Mouse (Mus musculus): ENCODE results near the gene Echdc3.

Gene Echdc3

DNA sequence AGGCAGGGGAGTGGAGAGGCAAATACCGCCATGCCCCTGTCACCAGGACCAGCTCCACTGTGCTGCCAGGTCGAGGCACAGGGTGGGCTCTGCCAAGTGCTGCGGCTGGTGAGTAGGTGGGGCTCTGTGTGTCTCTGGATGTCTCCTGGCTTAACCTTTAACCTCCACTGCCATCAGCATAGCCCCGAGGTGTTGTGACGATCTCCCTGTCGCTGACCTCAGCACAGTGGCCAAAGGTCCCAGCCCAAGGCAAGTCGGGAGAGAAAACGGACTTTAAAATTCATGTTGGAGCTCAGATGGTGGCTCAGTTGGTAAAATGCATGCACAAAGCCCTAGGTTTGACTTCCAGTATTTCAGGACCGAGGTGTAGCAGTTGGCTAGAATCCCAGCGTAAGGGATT, 67.2 kb downstream of the Echdc3 start:
- POLR2A ChIA-PET: interaction anchor here in 2 of 4 experiments (1.3 to 1.7 kb wide), 2 partner anchors 9 to 14 kb away, joined by 3 to 4 read pairs; no protein-coding TSS in a partner anchor
- CTCF ChIA-PET: interaction anchor here in 3 of 4 experiments (0.6 to 1.2 kb wide), 3 partner anchors 22 to 1044 kb away, joined by 3 to 4 read pairs (median 4); no protein-coding TSS in a partner anchor

DNA sequence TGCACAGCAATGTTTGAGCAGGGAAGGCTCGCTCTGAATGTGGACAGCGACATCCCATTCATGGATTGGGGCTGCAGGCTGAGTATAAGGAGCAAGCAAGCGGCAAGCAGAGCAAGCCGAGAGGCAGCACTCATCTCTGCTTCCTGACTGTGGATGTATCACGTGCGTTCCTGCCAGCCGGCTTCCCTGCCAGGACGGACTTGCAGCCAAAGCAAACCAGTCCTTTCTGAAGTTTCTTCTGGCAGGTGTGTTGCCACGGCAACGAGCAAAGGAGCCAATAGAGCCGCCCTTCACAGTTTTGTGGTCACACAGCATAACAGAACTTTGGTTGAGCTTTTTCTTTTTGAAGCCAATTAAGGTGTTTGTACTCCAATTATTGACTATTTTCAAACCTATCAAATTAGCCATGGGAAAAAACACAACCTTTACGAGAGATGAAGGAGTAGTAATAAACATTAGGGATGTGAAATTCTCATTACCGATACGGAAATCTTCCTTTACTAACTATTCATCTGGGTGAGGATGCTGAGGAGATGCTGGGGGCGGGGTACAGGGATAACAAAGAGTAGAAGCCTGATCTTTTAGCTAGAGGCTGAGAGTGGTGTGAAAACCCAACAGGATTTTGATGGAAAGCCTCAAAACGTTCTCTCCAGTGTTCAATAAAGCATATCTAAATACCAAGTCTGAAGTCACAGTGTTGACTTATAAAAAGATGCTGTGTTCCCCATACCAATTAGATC, 69.7 kb downstream of the Echdc3 start:
- POLR2A ChIA-PET: interaction anchor here in 2 of 4 experiments (0.9 to 2.5 kb wide), 6 partner anchors 9 to 91 kb away, joined by 3 to 6 read pairs (median 3); no protein-coding TSS in a partner anchor
- CTCF ChIA-PET: interaction anchor here in 1 of 4 experiments (0.7 kb wide), 1 partner anchor 24 kb away, joined by 3 read pairs; no protein-coding TSS in a partner anchor

DNA sequence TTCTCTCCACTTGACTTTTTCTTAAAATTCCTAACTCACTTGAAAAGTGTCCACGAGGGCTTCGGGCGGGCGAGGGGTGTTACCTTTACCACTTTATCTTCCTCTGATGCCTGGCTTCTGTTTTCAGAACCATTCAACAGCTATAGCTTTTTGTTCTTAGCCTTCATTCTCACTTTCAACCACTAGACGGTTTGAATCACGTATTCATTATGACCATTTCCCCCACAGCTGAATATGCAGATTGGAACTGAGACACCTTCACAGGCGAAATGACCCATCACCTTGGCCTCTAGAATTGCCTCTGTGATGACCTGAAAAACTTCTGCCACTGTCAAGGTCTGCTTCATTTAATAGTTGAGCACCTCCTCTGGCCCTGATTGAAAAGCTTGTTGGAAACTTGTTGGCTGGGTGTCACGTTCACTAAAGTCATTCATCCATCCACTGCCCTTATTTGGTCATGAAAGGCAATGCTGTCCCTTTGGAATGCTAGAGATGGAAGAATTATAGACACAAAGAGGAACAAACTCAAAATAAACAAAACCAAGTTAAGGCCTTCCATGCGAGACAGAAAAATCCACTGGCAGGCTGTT, 72.2 kb downstream of the Echdc3 start:
- CTCF ChIA-PET: interaction anchor here in 1 of 4 experiments (0.6 kb wide), 1 partner anchor 145 kb away, joined by 3 read pairs; no protein-coding TSS in a partner anchor

More for the DNA sequence above, 72.2 kb downstream of the Echdc3 start:
- POLR2A ChIA-PET: interaction anchor here in 1 of 4 experiments (0.7 kb wide), 1 partner anchor 17 kb away, joined by 3 read pairs; no protein-coding TSS in a partner anchor

Measured in embryonic stem cell, embryonic (primary cell).